Mouse (Mus musculus): ENCODE measurements around the gene Bpifb4.

- TF ChIP-seq CTCF (IDR thresholded peaks at IDR 0.05; ENCODE audit: low read depth) (no peak), EP300 (IDR thresholded peaks at IDR 0.05; ENCODE audit: low read depth) (no peak)
These were observed 62.5 kb downstream of the Bpifb4 start for GRCm38 (mm10) chr2:154000501-154000900.
